Mouse (Mus musculus) lung, postnatal 0 days (tissue): ENCODE results near the gene Slc1a7. TPM values are rescaled to one million over a fixed set of nuclear protein-coding genes. Genes with fewer than 3 reads are reported as not detected.

Source experiments
- ATAC-seq: fragments of 200-750 bp; cut with Nextera tagmentation; 2 replicates; pipeline ENCODE4 v1.8.0; 2017; ENCODE audit warnings: moderate library complexity
- DNase-seq: peaks from one replicate; pipeline ENCODE4 v3.0.0-alpha.2; 2016; ENCODE audit warnings: low spot score
- H3K27ac ChIP-seq: fragments of 300-500 bp; sonication (generic); 2 replicates; pipeline ENCODE4 v1.5.1; 2014; ENCODE audit warnings: antibody characterized with exemption, mild to moderate bottlenecking, low read length, mixed read lengths
- H3K27me3 ChIP-seq: fragments of 300-500 bp; sonication (generic); replicated peaks from 2 replicates; pipeline ENCODE4 v1.6.1; 2014; ENCODE audit warnings: low read length, mixed read lengths; ENCODE audit not compliant: insufficient read depth
- H3K36me3 ChIP-seq: fragments of 300-500 bp; sonication (generic); 2 replicates; pipeline ENCODE4 v1.6.1; 2014; ENCODE audit warnings: low read length, mixed read lengths; ENCODE audit not compliant: insufficient read depth
- H3K4me1 ChIP-seq: fragments of 300-500 bp; sonication (generic); 2 replicates; pipeline ENCODE4 v1.6.1; 2014; ENCODE audit warnings: antibody characterized with exemption, low read depth, low read length, mixed read lengths; ENCODE audit not compliant: insufficient read depth
- H3K4me2 ChIP-seq: fragments of 300-500 bp; sonication (generic); replicated peaks from 2 replicates; pipeline ENCODE4 v1.6.1; 2014; ENCODE audit warnings: low read depth, mild to moderate bottlenecking, low read length, moderate library complexity, mixed read lengths
- H3K4me3 ChIP-seq: fragments of 300-500 bp; sonication (generic); 2 replicates; pipeline ENCODE4 v1.5.1; 2014; ENCODE audit warnings: low read depth, low read length
- H3K9ac ChIP-seq: fragments of 300-500 bp; sonication (generic); replicated peaks from 2 replicates; pipeline ENCODE4 v1.6.1; 2014; ENCODE audit warnings: low read depth, mild to moderate bottlenecking
- H3K9me3 ChIP-seq: fragments of 300-500 bp; sonication (generic); 2 replicates; pipeline ENCODE4 v1.6.1; 2016; ENCODE audit warnings: low read length, mixed read lengths
- CTCF ChIP-seq: IDR thresholded peaks from 2 replicates; pipeline ENCODE4 v1.5.1; 2016; ENCODE audit warnings: antibody characterized with exemption, mild to moderate bottlenecking
- EP300 ChIP-seq: IDR thresholded peaks from 2 replicates; pipeline ENCODE4 v1.6.1; 2016; ENCODE audit warnings: antibody characterized with exemption, mild to moderate bottlenecking, control low read depth
- WGBS: fragments of 180-500 bp; shearing (Covaris S2); extraction: QIAGEN DNeasy Blood & Tissue Kit; methylation state at CpG from one replicate; pipeline ENCODE4 v1.1.7; 2014; 5-methylcytosine and 5-hydroxymethylcytosine counted together
- polyA plus RNA-seq: library from polyadenylated mRNA; unstranded; fragments of >200 nt; fragmentation: Nextera tagmentation; extraction: Ambion mirVana; gene quantifications from 2 replicates; pipeline ENCODE4 v1.2.1, GENCODE M21; 2015

Slc1a7 gene
- polyA plus RNA-seq, 1 experiment from 2014 or later, result 0.17 TPM

DNA sequence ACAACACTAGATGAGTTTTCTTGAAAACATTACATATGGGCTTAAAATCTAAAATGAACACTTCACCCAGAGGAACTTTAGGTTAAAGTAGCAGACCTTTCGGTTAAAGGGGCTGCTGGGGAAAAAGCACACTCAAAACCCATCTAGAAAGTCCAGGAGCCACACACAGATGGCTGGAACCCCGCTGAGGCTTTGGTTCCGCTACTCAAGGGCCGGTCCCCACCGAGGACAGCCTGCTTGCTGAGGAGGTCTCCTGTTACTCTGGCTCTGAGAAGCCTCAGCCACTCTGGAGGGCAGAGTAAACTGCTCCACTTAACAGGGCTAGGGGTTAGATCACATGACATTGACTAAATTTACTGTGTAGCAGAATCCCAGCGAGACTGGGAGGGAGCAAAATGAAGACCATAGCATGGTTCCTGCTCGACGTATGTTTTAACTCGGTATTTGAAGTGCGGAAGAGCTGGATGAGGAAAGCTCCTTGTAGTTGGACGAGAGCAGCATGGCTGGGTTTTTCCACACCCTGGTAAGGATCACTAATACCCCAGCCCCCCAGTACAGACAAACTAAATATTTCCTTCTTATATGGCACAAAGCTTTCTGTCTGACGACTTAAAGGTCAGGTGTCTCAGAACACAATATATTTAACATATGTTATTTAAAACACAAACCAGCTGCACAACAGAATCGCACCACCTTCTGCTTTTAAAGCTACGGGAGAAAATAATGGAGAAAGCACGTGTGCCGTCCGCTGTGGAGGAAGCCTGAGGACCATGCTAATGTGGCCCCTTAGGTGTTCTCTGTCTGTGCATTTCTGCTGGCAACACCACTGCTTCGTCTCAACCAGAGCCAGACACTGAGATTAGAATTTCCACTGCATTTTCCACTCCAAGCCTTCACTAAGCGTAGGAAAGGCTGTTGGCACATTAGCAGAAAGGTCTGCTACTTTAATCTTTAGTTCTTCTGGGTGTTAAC is 77.3 kb downstream of the Slc1a7 start:
- no peak for TF ChIP-seq CTCF
- no peak for TF ChIP-seq EP300
- H3K9ac ChIP-seq, result no peak overlapping the region
- H3K36me3 ChIP-seq, result peaks cover 22% of the 10 kb centered on the region
- H3K27ac ChIP-seq, result no peak overlapping the region
- H3K27me3 ChIP-seq, result no peaks in the 10 kb centered on the region
- no peak for DNase-seq
- H3K4me2 ChIP-seq, result no peak overlapping the region
- no peak overlapping the region for H3K4me3 ChIP-seq
- no peak for ATAC-seq
- no peaks in the 10 kb centered on the region for H3K9me3 ChIP-seq
- 78% methylated on average over 19 of the region's 19 CpGs for WGBS
- H3K4me1 ChIP-seq, result no peaks in the 10 kb centered on the region

GRCm38 (mm10) chr4:108046136-108046535 is 78.0 kb downstream of the Slc1a7 start:
- DNase-seq (no peak), ATAC-seq (no peak)
- Histone ChIP-seq H3K27me3 (no peaks in the 10 kb centered on the region), H3K36me3 (peaks cover 26% of the 10 kb centered on the region), H3K27ac (no peak overlapping the region), H3K4me1 (no peaks in the 10 kb centered on the region), H3K4me2 (no peak overlapping the region), H3K9ac (no peak overlapping the region), H3K9me3 (no peaks in the 10 kb centered on the region), H3K4me3 (no peak overlapping the region)
- TF ChIP-seq EP300, result no peak
- TF ChIP-seq CTCF, result no peak
- 76% methylated on average over 8 of the region's 8 CpGs for whole genome bisulfite sequencing

- no peaks in the 10 kb centered on the region for H3K27me3 ChIP-seq
- TF ChIP-seq EP300, result no peak
- TF ChIP-seq CTCF, result no peak
- 84% methylated on average over 10 of the region's 10 CpGs for WGBS
- no peak overlapping the region for H3K27ac ChIP-seq
- peaks cover 38% of the 10 kb centered on the region for H3K36me3 ChIP-seq
- H3K9ac ChIP-seq, result no peak overlapping the region
- H3K4me2 ChIP-seq, result no peak overlapping the region
- H3K9me3 ChIP-seq, result no peaks in the 10 kb centered on the region
- peak; percentile 32; the same call in 1 of the 2 replicates for ATAC-seq
- DNase-seq, result no peak
- H3K4me1 ChIP-seq, result no peaks in the 10 kb centered on the region
- H3K4me3 ChIP-seq, result no peak overlapping the region
Measured at GRCm38 (mm10) chr4:108051687-108052274, 83.6 kb downstream of the Slc1a7 start.

DNA sequence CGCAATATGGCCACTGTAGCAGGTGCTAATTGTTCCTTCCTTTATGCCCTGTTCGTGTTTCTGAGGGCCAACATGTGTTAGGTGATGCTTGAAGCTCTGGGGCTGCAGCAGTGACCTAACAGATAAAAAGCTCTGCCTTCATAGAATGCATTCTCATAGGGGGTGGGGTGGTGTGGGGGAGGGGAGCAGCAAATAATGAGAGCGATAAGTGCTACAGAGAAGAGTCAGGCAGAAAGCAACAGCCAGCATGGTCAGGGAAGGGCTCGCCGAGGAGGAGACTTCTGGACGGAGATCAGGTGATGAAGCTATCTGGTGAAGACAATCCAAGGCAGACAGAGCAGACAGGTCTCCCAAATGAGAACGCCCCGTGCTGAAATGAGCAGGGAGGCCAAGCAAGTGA is 84.5 kb downstream of the Slc1a7 start:
- no peak overlapping the region for H3K27ac ChIP-seq
- no peak overlapping the region for H3K4me2 ChIP-seq
- H3K36me3 ChIP-seq, result peaks cover 38% of the 10 kb centered on the region
- ATAC-seq (no peak), DNase-seq (no peak)
- H3K4me1 ChIP-seq, result no peaks in the 10 kb centered on the region
- no peaks in the 10 kb centered on the region for H3K9me3 ChIP-seq
- no peak overlapping the region for H3K4me3 ChIP-seq
- TF ChIP-seq CTCF (no peak), EP300 (no peak)
- H3K9ac ChIP-seq, result no peak overlapping the region
- WGBS, result 80% methylated on average over 8 of the region's 8 CpGs
- no peaks in the 10 kb centered on the region for H3K27me3 ChIP-seq

GRCm38 (mm10) chr4:108055873-108056272 is 87.7 kb downstream of the Slc1a7 start:
- Histone ChIP-seq H3K27ac (no peak overlapping the region), H3K4me2 (no peak overlapping the region), H3K9ac (no peak overlapping the region), H3K36me3 (peaks cover 35% of the 10 kb centered on the region), H3K27me3 (no peaks in the 10 kb centered on the region), H3K4me3 (no peak overlapping the region), H3K9me3 (no peaks in the 10 kb centered on the region), H3K4me1 (no peaks in the 10 kb centered on the region)
- DNase-seq (peak; percentile 64), ATAC-seq (peak; percentile 46)
- WGBS, result 72% methylated on average over 10 of the region's 10 CpGs
- TF ChIP-seq EP300 (no peak), CTCF (no peak)

- WGBS, result 98% methylated on average over 2 of the region's 2 CpGs
- no peak overlapping the region for H3K9ac ChIP-seq
- H3K27ac ChIP-seq, result no peak overlapping the region
- DNase-seq (no peak), ATAC-seq (no peak)
- H3K9me3 ChIP-seq, result no peaks in the 10 kb centered on the region
- H3K36me3 ChIP-seq, result peaks cover 30% of the 10 kb centered on the region
- no peaks in the 10 kb centered on the region for H3K4me1 ChIP-seq
- no peak overlapping the region for H3K4me2 ChIP-seq
- no peak for TF ChIP-seq EP300
- TF ChIP-seq CTCF, result no peak
- no peaks in the 10 kb centered on the region for H3K27me3 ChIP-seq
- no peak overlapping the region for H3K4me3 ChIP-seq
Measured at GRCm38 (mm10) chr4:108057247-108057646, 89.1 kb downstream of the Slc1a7 start.
